Mouse (Mus musculus) stomach, postnatal 0 days (tissue): ENCODE measurements around the gene Palm. TPM values are rescaled to one million over a fixed set of nuclear protein-coding genes. Genes with fewer than 3 reads are reported as not detected.

Experiments used
- ATAC-seq: fragments of 200-750 bp; cut with Nextera tagmentation; 2 replicates; pipeline ENCODE4 v1.8.0; 2017; ENCODE audit not compliant: low FRiP score, low TSS enrichment
- DNase-seq: peaks from one replicate; pipeline ENCODE4 v3.0.0-alpha.2; 2016; ENCODE audit warnings: low spot score
- H3K27ac ChIP-seq: fragments of 300-500 bp; sonication (generic); replicated peaks from 2 replicates; pipeline ENCODE4 v1.5.1; 2014; ENCODE audit warnings: mild to moderate bottlenecking, control low read depth
- H3K27me3 ChIP-seq: fragments of 300-500 bp; sonication (generic); 2 replicates; pipeline ENCODE4 v1.6.1; 2014; ENCODE audit warnings: low read length; ENCODE audit not compliant: control insufficient read depth, insufficient read depth
- H3K36me3 ChIP-seq: fragments of 300-500 bp; sonication (generic); 2 replicates; pipeline ENCODE4 v1.6.1; 2014; ENCODE audit warnings: low read length, mixed read lengths; ENCODE audit not compliant: control insufficient read depth, insufficient read depth
- H3K4me1 ChIP-seq: fragments of 300-500 bp; sonication (generic); replicated peaks from 2 replicates; pipeline ENCODE4 v1.6.1; 2014; ENCODE audit warnings: antibody characterized with exemption; ENCODE audit not compliant: control insufficient read depth, insufficient read depth
- H3K4me2 ChIP-seq: fragments of 300-500 bp; sonication (generic); replicated peaks from 2 replicates; pipeline ENCODE4 v1.6.1; 2014; ENCODE audit warnings: low read depth, mild to moderate bottlenecking, control low read depth, moderate library complexity
- H3K4me3 ChIP-seq: fragments of 300-500 bp; sonication (generic); 2 replicates; pipeline ENCODE4 v1.5.1; 2014; ENCODE audit warnings: low read depth, low read length, control low read depth
- H3K9ac ChIP-seq: fragments of 300-500 bp; sonication (generic); 2 replicates; pipeline ENCODE4 v1.6.1; 2014; ENCODE audit warnings: mild to moderate bottlenecking, low read length, control low read depth, mixed read lengths
- H3K9me3 ChIP-seq: fragments of 300-500 bp; sonication (generic); 2 replicates; pipeline ENCODE4 v1.6.1; 2016; ENCODE audit warnings: low read length; ENCODE audit not compliant: control insufficient read depth
- CTCF ChIP-seq: IDR thresholded peaks from 2 replicates; pipeline ENCODE4 v1.5.1; 2016; ENCODE audit warnings: antibody characterized with exemption, low read depth, mild to moderate bottlenecking, moderate library complexity
- EP300 ChIP-seq: optimal IDR thresholded peaks from 2 replicates; pipeline ENCODE3; 2016; ENCODE audit warnings: antibody characterized with exemption
- WGBS: fragments of 180-500 bp; shearing (Covaris S2); extraction: QIAGEN DNeasy Blood & Tissue Kit; methylation state at CpG from one replicate; pipeline ENCODE4 v1.1.7; 2014; 5-methylcytosine and 5-hydroxymethylcytosine counted together
- polyA plus RNA-seq: library from polyadenylated mRNA; unstranded; fragments of >200 nt; fragmentation: Nextera tagmentation; extraction: Ambion mirVana; gene quantifications from 2 replicates; pipeline ENCODE4 v1.2.1, GENCODE M21; 2015

Gene Palm
- polyA plus RNA-seq, 1 experiment from 2014 or later = 27.8 TPM

DNA sequence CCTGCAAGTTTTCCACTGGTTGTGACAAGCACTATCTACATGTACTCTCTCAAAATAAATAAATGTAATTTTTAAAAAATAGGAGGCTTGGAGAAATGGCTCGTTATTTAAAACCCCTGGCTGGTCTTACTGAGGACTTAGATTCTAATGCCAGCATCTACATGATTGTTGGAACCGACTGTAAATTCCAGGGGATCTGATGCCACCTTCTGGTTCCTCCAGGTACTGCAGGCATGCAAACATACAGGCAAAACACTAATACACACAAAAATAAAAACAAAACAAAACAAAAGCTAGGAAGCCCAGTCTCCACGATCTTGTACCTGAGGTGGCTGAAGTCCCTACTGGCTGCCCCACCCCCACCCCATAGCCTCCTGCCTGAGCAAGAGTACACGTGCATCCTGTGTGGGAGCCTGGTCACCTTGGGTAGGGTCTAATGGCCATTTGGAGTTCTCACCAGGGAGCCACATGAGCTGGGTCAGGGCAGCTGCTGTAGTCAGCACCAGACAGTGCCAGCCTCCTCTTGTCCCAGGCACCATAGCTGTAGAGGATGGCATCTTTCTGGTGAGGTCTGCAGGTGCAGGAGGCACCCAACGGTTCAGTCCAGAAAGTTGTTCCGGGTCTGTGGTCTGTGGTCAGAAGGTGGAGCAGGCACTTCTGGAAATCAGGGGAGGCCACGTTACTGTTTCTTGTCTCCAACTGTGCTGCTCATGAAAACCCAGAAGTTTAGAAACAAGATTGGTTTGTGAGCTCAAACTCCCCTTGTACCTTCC is 4.8 kb upstream of the Palm start:
- 32% methylated on average over 7 of the region's 7 CpGs for WGBS
- Histone ChIP-seq H3K4me1 (no peaks in the 10 kb centered on the region), H3K36me3 (no peaks in the 10 kb centered on the region), H3K4me3 (no peak overlapping the region), H3K27me3 (no peaks in the 10 kb centered on the region), H3K4me2 (no peak overlapping the region), H3K9me3 (no peaks in the 10 kb centered on the region), H3K9ac (no peak overlapping the region), H3K27ac (no peak overlapping the region)
- peak; percentile 79 for DNase-seq
- ATAC-seq = no peak
- TF ChIP-seq EP300 (no peak), CTCF (peak; percentile 92)

DNA sequence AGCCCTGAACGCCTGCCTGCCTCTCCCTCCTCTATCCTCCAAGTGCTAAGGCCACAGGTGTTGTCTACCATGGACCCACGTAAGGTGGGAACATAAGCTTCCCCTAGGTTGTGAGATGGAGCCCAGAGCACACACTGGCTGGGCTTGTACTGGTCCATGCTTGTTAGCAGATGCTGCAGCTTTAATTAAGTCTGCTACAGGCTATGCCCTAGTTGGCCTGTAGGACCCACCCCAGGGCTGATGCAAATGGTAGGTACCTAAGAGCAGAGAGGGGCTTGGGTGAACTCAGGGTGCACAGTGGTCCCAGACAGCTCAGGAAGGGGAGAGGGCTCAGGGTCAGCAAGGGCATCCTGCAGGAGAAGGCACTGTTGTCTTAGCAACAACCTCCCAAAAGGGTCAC is 3.8 kb upstream of the Palm start:
- TF ChIP-seq CTCF (no peak), EP300 (no peak)
- Histone ChIP-seq H3K9ac (no peak overlapping the region), H3K4me2 (no peak overlapping the region), H3K4me1 (peaks cover 4% of the 10 kb centered on the region), H3K27me3 (no peaks in the 10 kb centered on the region), H3K9me3 (no peaks in the 10 kb centered on the region), H3K4me3 (no peak overlapping the region), H3K36me3 (no peaks in the 10 kb centered on the region), H3K27ac (no peak overlapping the region)
- no peak for DNase-seq
- ATAC-seq = no peak
- 59% methylated on average over 2 of the region's 2 CpGs for WGBS

DNA sequence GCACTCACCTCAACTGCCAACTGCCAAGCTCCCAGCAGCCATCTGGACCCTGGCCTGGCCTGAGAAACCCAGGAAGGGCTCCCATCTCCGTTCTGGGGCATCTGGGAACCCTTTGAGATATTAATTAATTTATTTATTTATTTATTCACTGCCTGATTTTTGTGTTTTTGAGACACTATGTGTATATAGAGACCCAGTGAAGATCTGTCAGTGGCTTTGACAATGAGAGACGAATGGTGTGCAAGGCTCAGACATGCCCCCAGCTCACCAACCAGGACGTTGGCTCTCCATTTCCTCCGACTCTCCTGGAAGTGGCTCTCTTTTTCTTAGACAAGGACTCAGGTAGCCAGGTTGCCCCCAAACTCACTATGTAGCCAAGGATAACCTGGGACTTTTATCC is 2.5 kb upstream of the Palm start, which contains the start of gene Prss57:
Gene Prss57, minus strand, starts transcription at position 101 of the 400 bp plus-strand sequence.
- TF ChIP-seq EP300 (no peak), CTCF (no peak)
- WGBS = 85% methylated on average over 4 of the region's 4 CpGs
- H3K4me2 ChIP-seq = no peak within 1 kb of the TSS
- H3K27ac ChIP-seq = no peak within 1 kb of the TSS
- H3K4me3 ChIP-seq = no peak within 1 kb of the TSS
- no peaks in the 10 kb centered on the region for H3K27me3 ChIP-seq
- no peaks in the 10 kb centered on the region for H3K9me3 ChIP-seq
- H3K36me3 ChIP-seq = no peaks in the 10 kb centered on the region
- DNase-seq = no peak
- no peak for ATAC-seq
- H3K9ac ChIP-seq = no peak within 1 kb of the TSS
- H3K4me1 ChIP-seq = peaks cover 9% of the 10 kb centered on the region

DNA sequence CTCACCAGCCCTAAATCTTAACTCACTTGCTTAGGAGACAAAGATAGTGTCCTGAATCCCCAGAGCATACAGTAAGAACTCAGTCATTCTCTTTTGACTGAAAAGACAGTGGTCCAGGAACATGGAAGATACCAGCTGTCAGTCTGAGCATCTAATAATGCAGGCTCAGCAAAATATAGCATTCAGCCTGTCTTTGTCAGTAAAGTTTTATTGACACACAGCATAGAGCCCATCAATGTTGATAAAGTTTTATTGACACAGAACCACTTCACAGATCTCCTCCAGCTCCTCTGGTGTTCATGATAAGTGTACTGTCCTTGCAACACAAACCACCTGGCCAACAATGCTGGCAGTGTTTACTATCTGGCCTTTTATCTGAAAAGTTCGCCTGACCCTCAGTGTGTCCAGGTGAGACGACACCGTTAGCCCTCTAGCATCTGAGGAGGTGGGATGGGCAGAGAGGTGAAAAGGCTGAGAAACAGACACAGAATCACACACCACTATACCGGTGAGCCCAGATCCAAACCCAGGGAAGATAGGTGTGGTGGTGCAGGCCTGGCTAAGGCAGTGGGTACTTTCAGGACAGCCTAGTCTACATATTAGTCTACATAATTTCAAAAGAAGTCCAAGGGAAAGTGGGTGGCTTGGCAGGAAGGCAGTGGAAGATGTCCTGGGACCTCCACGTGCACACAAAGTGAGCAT is 882 bp upstream of the Palm start:
- TF ChIP-seq CTCF = no peak
- no peak for TF ChIP-seq EP300
- Histone ChIP-seq H3K4me2 (no peak overlapping the region), H3K9ac (no peak overlapping the region), H3K27ac (no peak overlapping the region), H3K27me3 (no peaks in the 10 kb centered on the region), H3K36me3 (no peaks in the 10 kb centered on the region), H3K4me3 (no peak overlapping the region), H3K9me3 (no peaks in the 10 kb centered on the region), H3K4me1 (peaks cover 9% of the 10 kb centered on the region)
- WGBS = 75% methylated on average over 5 of the region's 5 CpGs
- no peak for DNase-seq
- no peak for ATAC-seq

DNA sequence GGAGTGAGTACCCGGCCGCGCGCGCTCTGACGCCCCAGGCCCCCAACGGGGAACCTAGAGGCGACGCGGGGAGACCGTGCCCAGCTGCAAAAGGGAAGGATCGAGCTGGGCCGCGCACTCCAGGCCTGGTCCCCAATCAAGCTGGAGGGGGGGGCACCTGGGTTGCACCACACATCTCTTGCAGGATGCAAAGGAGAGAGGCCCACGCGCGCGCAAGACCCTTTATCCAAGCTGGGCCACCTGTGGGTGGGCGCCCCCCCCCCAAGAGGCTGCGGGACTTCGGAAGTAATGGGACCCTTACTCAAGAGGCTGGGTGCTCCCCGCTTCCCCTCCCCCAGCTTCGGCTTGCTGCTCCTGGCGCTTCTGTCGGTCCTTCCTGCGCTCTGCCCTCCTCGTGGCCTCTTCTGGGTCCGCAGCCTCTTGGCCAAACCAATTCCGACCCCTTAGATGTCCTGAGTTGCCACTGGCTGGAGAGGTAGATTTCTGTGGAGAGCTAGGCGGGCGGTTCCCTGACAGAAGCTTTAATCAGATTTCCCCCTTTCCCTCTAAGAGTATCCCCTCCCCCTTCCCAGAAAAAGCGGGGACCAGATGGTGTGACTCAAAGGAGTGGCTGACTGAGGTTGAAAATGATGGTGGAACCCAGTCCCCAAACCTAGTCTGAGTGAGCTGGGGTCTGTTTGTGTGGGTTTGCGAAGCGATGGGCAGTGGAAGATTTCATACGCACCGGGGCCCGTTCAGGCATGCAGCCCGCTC is 542 bp downstream of the Palm start:
- H3K4me3 ChIP-seq = peak overlapping the region; percentile 83
- WGBS = 5% methylated on average over 22 of the region's 38 CpGs
- H3K9ac ChIP-seq = peak overlapping the region; percentile 78
- peak overlapping the region; percentile 90 for H3K4me2 ChIP-seq
- peaks cover 9% of the 10 kb centered on the region for H3K4me1 ChIP-seq
- no peaks in the 10 kb centered on the region for H3K27me3 ChIP-seq
- H3K36me3 ChIP-seq = no peaks in the 10 kb centered on the region
- H3K9me3 ChIP-seq = no peaks in the 10 kb centered on the region
- ATAC-seq = peak; percentile 53
- TF ChIP-seq EP300 (peak; percentile 39), CTCF (0 out of 2 replicates have a peak, but pooled peaks have one; percentile 3)
- DNase-seq = no peak
- peak overlapping the region; percentile 80 for H3K27ac ChIP-seq
